Mouse (Mus musculus) lung, embryonic 14.5 days (tissue): Measurements from ENCODE around the gene Aoc2. TPM values are rescaled to one million over a fixed set of nuclear protein-coding genes. Genes with fewer than 3 reads are reported as not detected.
"Not testable (repeated sequence)": the region's sequence is repeated elsewhere in the genome, so short reads cannot be mapped to it uniquely, and the experiment has no call there.

Experiments used
- ATAC-seq: fragments of 200-750 bp; cut with Nextera tagmentation; 2 replicates; pipeline ENCODE4 v1.8.0; 2017; ENCODE audit warnings: mild to moderate bottlenecking, moderate TSS enrichment, moderate library complexity; ENCODE audit not compliant: insufficient read depth
- DNase-seq: peaks from one replicate; pipeline ENCODE4 v3.0.0-alpha.2; 2015
- H3K27ac ChIP-seq: fragments of 300-500 bp; sonication (generic); 2 replicates; pipeline ENCODE4 v1.5.1; 2014; ENCODE audit warnings: low read depth, mild to moderate bottlenecking, moderate library complexity
- H3K27me3 ChIP-seq: fragments of 300-500 bp; sonication (generic); 2 replicates; pipeline ENCODE4 v1.6.1; 2014; ENCODE audit warnings: low read length, control low read depth; ENCODE audit not compliant: insufficient read depth
- H3K36me3 ChIP-seq: fragments of 300-500 bp; sonication (generic); 2 replicates; pipeline ENCODE4 v1.6.1; 2014; ENCODE audit warnings: control low read depth; ENCODE audit not compliant: insufficient read depth
- H3K4me1 ChIP-seq: fragments of 300-500 bp; sonication (generic); 2 replicates; pipeline ENCODE4 v1.6.1; 2014; ENCODE audit warnings: antibody characterized with exemption, control low read depth; ENCODE audit not compliant: insufficient read depth
- H3K4me2 ChIP-seq: fragments of 300-500 bp; sonication (generic); 2 replicates; pipeline ENCODE4 v1.6.1; 2014; ENCODE audit warnings: mild to moderate bottlenecking
- H3K4me3 ChIP-seq: fragments of 300-500 bp; sonication (generic); 2 replicates; pipeline ENCODE4 v1.5.1; 2014; ENCODE audit warnings: low read depth, low read length
- H3K9ac ChIP-seq: fragments of 300-500 bp; sonication (generic); 2 replicates; pipeline ENCODE4 v1.6.1; 2014
- H3K9me3 ChIP-seq: fragments of 300-500 bp; sonication (generic); 2 replicates; pipeline ENCODE4 v1.6.1; 2016; ENCODE audit warnings: low read depth, low read length, control low read depth
- CTCF ChIP-seq: IDR thresholded peaks from 2 replicates; pipeline ENCODE4 v1.5.1; 2016; ENCODE audit warnings: antibody characterized with exemption, low read depth
- WGBS: fragments of 180-500 bp; shearing (Covaris S2); extraction: QIAGEN DNeasy Blood & Tissue Kit; methylation state at CpG from one replicate; pipeline ENCODE4 v1.1.7; 2014; 5-methylcytosine and 5-hydroxymethylcytosine counted together
- polyA plus RNA-seq: library from polyadenylated mRNA; unstranded; fragments of >200 nt; fragmentation: Nextera tagmentation; extraction: Ambion mirVana; gene quantifications from 2 replicates; pipeline ENCODE4 v1.2.1, GENCODE M21; 2014

The Aoc2 gene
- polyA plus RNA-seq, 1 experiment from 2014 or later = 1.5 TPM

GRCm38 (mm10) chr11:101315665-101316500 lies 9.0 kb upstream of the Aoc2 start, which contains the start of gene Psme3:
Psme3 (plus strand) TSS chr11:101316213.
- ATAC-seq (peak; percentile 94), DNase-seq (peak; percentile 96)
- peaks cover 35% of the 10 kb centered on the region for H3K36me3 ChIP-seq
- peak within 1 kb of the TSS; percentile 87 for H3K27ac ChIP-seq
- no peaks in the 10 kb centered on the region for H3K9me3 ChIP-seq
- H3K4me2 ChIP-seq = peak within 1 kb of the TSS; percentile 88
- no peak for TF ChIP-seq CTCF
- no peaks in the 10 kb centered on the region for H3K27me3 ChIP-seq
- H3K4me3 ChIP-seq = peak within 1 kb of the TSS; percentile 99
- H3K4me1 ChIP-seq = peaks cover 3% of the 10 kb centered on the region
- H3K9ac ChIP-seq = peak within 1 kb of the TSS; percentile 82
- WGBS = under 1% methylated on average over 60 of the region's 62 CpGs

GRCm38 (mm10) chr11:101316501-101316917 lies 8.4 kb upstream of the Aoc2 start:
- H3K9me3 ChIP-seq = no peaks in the 10 kb centered on the region
- H3K36me3 ChIP-seq = peaks cover 41% of the 10 kb centered on the region
- no peaks in the 10 kb centered on the region for H3K27me3 ChIP-seq
- TF ChIP-seq CTCF = no peak
- under 1% methylated on average over 17 of the region's 17 CpGs for WGBS
- peak overlapping the region; percentile 82 for H3K9ac ChIP-seq
- peak overlapping the region; percentile 88 for H3K4me2 ChIP-seq
- DNase-seq (peak; percentile 26), ATAC-seq (peak; percentile 59)
- H3K4me1 ChIP-seq = peaks cover 3% of the 10 kb centered on the region
- H3K27ac ChIP-seq = peak overlapping the region; percentile 87
- peak overlapping the region; percentile 99 for H3K4me3 ChIP-seq

- H3K27ac ChIP-seq = no peak overlapping the region
- TF ChIP-seq CTCF = peak; percentile 97
- H3K4me1 ChIP-seq = no peaks in the 10 kb centered on the region
- H3K4me2 ChIP-seq = no peak overlapping the region
- no peak overlapping the region for H3K9ac ChIP-seq
- 7% methylated on average over 4 of the region's 4 CpGs for WGBS
- peaks cover 77% of the 10 kb centered on the region for H3K36me3 ChIP-seq
- H3K9me3 ChIP-seq = no peaks in the 10 kb centered on the region
- no peaks in the 10 kb centered on the region for H3K27me3 ChIP-seq
- DNase-seq (peak; percentile 86), ATAC-seq (peak; percentile 50; the same call in 1 of the 2 replicates)
- H3K4me3 ChIP-seq = no peak overlapping the region
These were observed 1.3 kb upstream of the Aoc2 start for GRCm38 (mm10) chr11:101323609-101324008.

GRCm38 (mm10) chr11:101325201-101325600 lies 338 bp downstream of the Aoc2 start:
- 95% methylated on average over 11 of the region's 11 CpGs for WGBS
- not testable (repeated sequence) for ATAC-seq, H3K4me3 ChIP-seq, H3K27ac ChIP-seq, H3K9me3 ChIP-seq, H3K9ac ChIP-seq, H3K4me1 ChIP-seq, H3K27me3 ChIP-seq, H3K4me2 ChIP-seq, DNase-seq
- peaks cover 65% of the 10 kb centered on the region for H3K36me3 ChIP-seq

GRCm38 (mm10) chr11:101326147-101326546 lies 1.3 kb downstream of the Aoc2 start:
- ATAC-seq (no peak), DNase-seq (no peak)
- Histone ChIP-seq H3K4me3 (no peak overlapping the region), H3K27ac (no peak overlapping the region), H3K27me3 (no peaks in the 10 kb centered on the region), H3K9ac (no peak overlapping the region), H3K4me1 (no peaks in the 10 kb centered on the region), H3K9me3 (no peaks in the 10 kb centered on the region), H3K4me2 (no peak overlapping the region), H3K36me3 (peaks cover 56% of the 10 kb centered on the region)
- 82% methylated on average over 11 of the region's 11 CpGs for WGBS
- TF ChIP-seq CTCF = no peak

GRCm38 (mm10) chr11:101327311-101327710 lies 2.4 kb downstream of the Aoc2 start:
- Histone ChIP-seq H3K9me3 (no peaks in the 10 kb centered on the region), H3K4me3 (no peak overlapping the region), H3K27me3 (no peaks in the 10 kb centered on the region), H3K27ac (no peak overlapping the region), H3K4me2 (no peak overlapping the region), H3K36me3 (peaks cover 44% of the 10 kb centered on the region), H3K4me1 (no peaks in the 10 kb centered on the region), H3K9ac (no peak overlapping the region)
- no peak for ATAC-seq
- TF ChIP-seq CTCF = no peak
- DNase-seq = no peak
- WGBS = 46% methylated on average over 3 of the region's 3 CpGs

GRCm38 (mm10) chr11:101328941-101329635 lies 4.2 kb downstream of the Aoc2 start:
- 78% methylated on average over 6 of the region's 6 CpGs for WGBS
- Histone ChIP-seq H3K4me2 (no peak overlapping the region), H3K9me3 (no peaks in the 10 kb centered on the region), H3K36me3 (peaks cover 27% of the 10 kb centered on the region), H3K27me3 (no peaks in the 10 kb centered on the region), H3K4me3 (no peak overlapping the region), H3K27ac (no peak overlapping the region), H3K4me1 (no peaks in the 10 kb centered on the region), H3K9ac (no peak overlapping the region)
- no peak for ATAC-seq
- no peak for DNase-seq
- no peak for TF ChIP-seq CTCF
